Mouse (Mus musculus): ENCODE measurements around the gene Cnot6. TPM values are rescaled to one million over a fixed set of nuclear protein-coding genes. Genes with fewer than 3 reads are reported as not detected.

The Cnot6 gene
- polyA plus RNA-seq, 1 experiment from 2014 or later, result 77.4 TPM

DNA sequence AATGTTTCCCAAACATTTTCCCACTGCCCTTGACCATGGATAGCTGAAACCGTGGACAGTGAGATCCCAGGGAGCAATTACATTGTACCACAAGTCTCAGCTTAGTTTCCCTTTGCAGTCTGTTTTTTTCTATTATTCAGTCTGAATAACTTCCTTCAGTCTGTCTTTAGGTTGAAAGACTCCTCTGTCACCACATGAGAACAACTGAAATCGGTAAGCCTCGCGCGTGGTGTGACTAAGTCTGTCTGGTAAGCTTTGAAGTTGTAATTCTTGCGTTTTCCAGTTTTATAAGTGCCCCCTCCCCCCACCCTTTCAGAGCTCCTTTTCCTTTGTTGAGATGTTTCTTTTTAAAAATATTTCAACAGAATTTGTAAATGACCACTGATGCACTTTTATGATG lies 10.2 kb upstream of the Cnot6 start:
- Histone ChIP-seq H3K4me1 (ENCODE audit: control insufficient read depth, insufficient read depth, low read length) (no peaks in the 10 kb centered on the region), H3K36me3 (ENCODE audit: control insufficient read depth, insufficient read depth, low read length) (no peaks in the 10 kb centered on the region), H3K27ac (ENCODE audit: low read depth, low read length) (no peak overlapping the region), H3K27me3 (ENCODE audit: control insufficient read depth, insufficient read depth, low read length) (no peaks in the 10 kb centered on the region), H3K4me3 (ENCODE audit: low read length) (no peak overlapping the region), H3K4me2 (replicated peaks; ENCODE audit: low read depth, low read length) (no peak overlapping the region), H3K9me3 (ENCODE audit: control insufficient read depth, low read length) (no peaks in the 10 kb centered on the region), H3K9ac (ENCODE audit: low read depth, low read length) (no peak overlapping the region)
- no peak for ATAC-seq (ENCODE audit: low FRiP score, low TSS enrichment)
- WGBS, result 86% methylated on average over 6 of the region's 6 CpGs

DNA sequence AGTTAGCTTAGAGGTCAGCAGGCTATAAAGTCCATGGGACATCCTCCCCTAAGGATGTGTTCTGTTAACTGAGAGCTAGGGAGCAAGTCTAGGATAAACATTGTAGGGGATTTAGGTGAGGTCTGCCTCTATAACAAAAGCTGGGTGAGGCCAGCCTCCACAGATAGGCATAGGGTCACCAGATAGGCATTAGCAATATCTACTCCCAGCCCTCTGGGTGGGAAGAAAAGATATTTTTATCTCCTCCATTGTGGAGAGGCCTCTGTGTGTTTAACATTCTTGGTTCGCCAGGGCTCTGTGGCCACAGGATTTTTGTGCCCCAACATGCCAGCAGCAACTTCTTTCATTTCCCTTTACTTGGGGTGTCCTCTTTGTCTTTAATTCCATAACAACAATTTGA lies 8.8 kb upstream of the Cnot6 start:
- Histone ChIP-seq H3K27me3 (ENCODE audit: control insufficient read depth, insufficient read depth, low read length) (no peaks in the 10 kb centered on the region), H3K4me3 (ENCODE audit: low read length) (no peak overlapping the region), H3K4me1 (ENCODE audit: control insufficient read depth, insufficient read depth, low read length) (no peaks in the 10 kb centered on the region), H3K27ac (ENCODE audit: low read depth, low read length) (no peak overlapping the region), H3K36me3 (ENCODE audit: control insufficient read depth, insufficient read depth, low read length) (no peaks in the 10 kb centered on the region), H3K9ac (ENCODE audit: low read depth, low read length) (no peak overlapping the region), H3K4me2 (replicated peaks; ENCODE audit: low read depth, low read length) (no peak overlapping the region), H3K9me3 (ENCODE audit: control insufficient read depth, low read length) (no peaks in the 10 kb centered on the region)
- WGBS, result 94% methylated on average over 1 of the region's 1 CpGs
- no peak for ATAC-seq (ENCODE audit: low FRiP score, low TSS enrichment)

DNA sequence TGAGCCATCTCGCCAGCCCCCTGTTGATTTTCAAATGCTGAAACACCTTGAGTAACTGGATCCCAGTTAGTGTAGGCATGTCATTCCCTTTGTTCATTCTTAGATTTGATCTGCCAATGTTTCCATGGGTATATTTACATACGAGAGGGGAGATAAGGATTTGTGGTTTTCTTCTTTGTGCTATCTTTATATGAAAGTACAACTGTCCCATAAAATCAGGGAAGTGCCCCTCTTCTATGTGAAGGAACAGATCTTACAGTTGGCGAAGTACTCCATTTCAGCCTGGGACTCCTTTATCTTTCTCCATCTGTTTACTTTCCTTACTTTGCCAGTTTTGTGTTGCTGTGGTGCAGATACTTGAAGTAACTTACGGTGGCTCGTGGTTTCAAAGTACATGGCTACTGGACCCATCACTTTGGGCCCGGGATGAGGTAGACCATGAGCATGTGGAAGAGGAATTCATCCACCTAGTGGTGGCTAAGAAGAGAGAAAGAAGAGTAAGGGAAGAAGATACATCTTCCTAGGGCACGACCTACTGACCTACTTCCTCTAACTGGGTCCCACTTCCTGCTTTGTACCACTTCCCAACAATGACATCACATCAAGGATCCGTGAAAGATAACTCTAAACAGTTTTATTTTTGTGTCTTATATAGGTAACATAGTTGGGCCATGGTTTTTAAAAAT lies 7.1 kb upstream of the Cnot6 start:
- H3K27ac ChIP-seq (ENCODE audit: low read depth, low read length), result no peak overlapping the region
- H3K4me3 ChIP-seq (ENCODE audit: low read length), result no peak overlapping the region
- H3K9me3 ChIP-seq (ENCODE audit: control insufficient read depth, low read length), result no peaks in the 10 kb centered on the region
- H3K36me3 ChIP-seq (ENCODE audit: control insufficient read depth, insufficient read depth, low read length), result no peaks in the 10 kb centered on the region
- no peaks in the 10 kb centered on the region for H3K4me1 ChIP-seq (ENCODE audit: control insufficient read depth, insufficient read depth, low read length)
- WGBS, result 86% methylated on average over 8 of the region's 8 CpGs
- no peak overlapping the region for H3K9ac ChIP-seq (ENCODE audit: low read depth, low read length)
- ATAC-seq (ENCODE audit: low FRiP score, low TSS enrichment), result no peak
- H3K27me3 ChIP-seq (ENCODE audit: control insufficient read depth, insufficient read depth, low read length), result no peaks in the 10 kb centered on the region
- no peak overlapping the region for H3K4me2 ChIP-seq (replicated peaks; ENCODE audit: low read depth, low read length)

DNA sequence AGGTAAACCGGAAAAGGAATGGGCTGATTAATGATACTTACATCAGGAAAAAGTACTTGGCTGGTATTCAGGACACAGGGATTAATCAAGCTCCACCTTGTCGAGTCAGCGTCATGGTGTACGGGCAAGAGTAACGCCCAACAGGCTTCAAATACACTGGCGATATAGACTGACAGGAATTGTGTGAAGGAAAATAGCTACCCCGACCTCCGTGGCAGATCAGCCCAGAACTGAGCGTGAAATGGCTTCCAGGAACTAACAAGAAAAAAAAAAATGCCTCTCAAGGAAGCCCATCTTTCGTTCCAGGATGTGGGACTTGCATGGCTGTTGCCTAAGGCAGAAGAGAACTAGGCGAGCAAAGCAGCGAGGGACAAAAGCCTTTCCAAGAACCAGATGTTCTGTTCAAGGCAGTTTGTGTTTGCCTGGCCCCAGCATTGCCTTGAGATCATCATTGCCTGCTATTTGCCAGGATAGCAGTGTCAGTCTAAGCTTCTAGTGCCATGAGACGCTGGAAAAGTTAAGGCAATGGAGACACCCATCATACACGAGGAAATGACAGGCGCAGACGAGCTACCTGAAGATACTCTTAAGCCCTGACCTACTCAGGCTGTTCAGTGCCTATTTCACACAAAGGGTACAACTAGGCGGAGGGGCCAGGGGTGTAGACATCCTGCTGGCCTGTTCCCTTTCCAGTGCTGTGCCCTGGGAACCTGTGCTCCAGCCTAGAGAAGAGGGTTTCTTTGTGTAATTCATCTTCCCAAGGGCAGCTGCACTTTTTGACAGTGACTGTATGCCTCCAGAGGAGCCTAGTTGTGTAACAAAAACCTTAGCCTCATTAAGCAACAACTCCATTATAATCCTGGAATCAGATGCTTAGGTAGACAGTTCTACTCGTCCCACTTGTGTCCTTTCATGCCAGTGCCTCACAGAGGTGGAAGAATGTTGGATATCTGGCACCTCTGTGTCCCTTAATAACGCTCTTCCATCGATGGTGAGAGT lies 1.1 kb upstream of the Cnot6 start:
- ATAC-seq (ENCODE audit: low FRiP score, low TSS enrichment), result peak; percentile 20
- Histone ChIP-seq H3K4me3 (ENCODE audit: low read length) (peak overlapping the region; percentile 99), H3K27me3 (ENCODE audit: control insufficient read depth, insufficient read depth, low read length) (no peaks in the 10 kb centered on the region), H3K9me3 (ENCODE audit: control insufficient read depth, low read length) (no peaks in the 10 kb centered on the region), H3K4me2 (replicated peaks; ENCODE audit: low read depth, low read length) (peak overlapping the region; percentile 81), H3K4me1 (ENCODE audit: control insufficient read depth, insufficient read depth, low read length) (peaks cover 19% of the 10 kb centered on the region), H3K36me3 (ENCODE audit: control insufficient read depth, insufficient read depth, low read length) (no peaks in the 10 kb centered on the region; the same call in 1 of the 2 replicates), H3K9ac (ENCODE audit: low read depth, low read length) (peak overlapping the region; percentile 99), H3K27ac (ENCODE audit: low read depth, low read length) (peak overlapping the region; percentile 94)
- 30% methylated on average over 20 of the region's 20 CpGs for WGBS

DNA sequence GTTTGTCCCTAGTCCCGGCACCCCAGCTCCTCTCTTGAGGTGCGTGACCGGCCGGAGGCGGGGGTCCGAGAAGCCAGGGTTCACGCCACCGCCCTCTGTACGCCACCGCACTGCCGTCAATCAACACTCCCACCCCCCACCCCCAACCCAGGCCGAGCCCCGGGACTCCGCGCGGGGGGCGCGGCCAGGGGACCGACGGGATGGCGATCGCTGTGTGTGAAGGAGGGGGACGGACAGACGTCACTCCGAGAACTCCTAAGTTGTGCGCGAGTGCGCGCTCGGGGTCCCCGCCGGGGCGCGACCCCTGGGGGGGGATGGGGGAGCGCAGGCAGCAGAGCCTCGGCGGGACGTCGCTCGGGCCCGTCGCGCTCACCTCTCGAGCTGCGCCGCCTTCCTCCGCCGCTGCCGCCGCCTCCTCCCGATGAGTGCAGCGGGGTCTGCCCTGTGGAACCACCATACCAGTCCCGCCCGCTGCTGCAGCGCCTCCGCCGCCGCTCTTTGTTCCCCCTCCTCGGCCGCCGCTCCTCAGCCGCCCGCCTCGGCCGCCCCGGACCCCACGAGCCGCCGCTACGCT lies 455 bp downstream of the Cnot6 start:
- peak overlapping the region; percentile 99 for H3K4me3 ChIP-seq (ENCODE audit: low read length)
- peak; percentile 58 for ATAC-seq (ENCODE audit: low FRiP score, low TSS enrichment)
- under 1% methylated on average over 35 of the region's 70 CpGs for WGBS
- H3K4me1 ChIP-seq (ENCODE audit: control insufficient read depth, insufficient read depth, low read length), result peaks cover 19% of the 10 kb centered on the region
- H3K36me3 ChIP-seq (ENCODE audit: control insufficient read depth, insufficient read depth, low read length), result peaks cover 4% of the 10 kb centered on the region; the same call in 1 of the 2 replicates
- peak overlapping the region; percentile 81 for H3K4me2 ChIP-seq (replicated peaks; ENCODE audit: low read depth, low read length)
- H3K27me3 ChIP-seq (ENCODE audit: control insufficient read depth, insufficient read depth, low read length), result no peaks in the 10 kb centered on the region
- H3K9ac ChIP-seq (ENCODE audit: low read depth, low read length), result peak overlapping the region; percentile 99
- no peaks in the 10 kb centered on the region for H3K9me3 ChIP-seq (ENCODE audit: control insufficient read depth, low read length)
- H3K27ac ChIP-seq (ENCODE audit: low read depth, low read length), result peak overlapping the region; percentile 94

DNA sequence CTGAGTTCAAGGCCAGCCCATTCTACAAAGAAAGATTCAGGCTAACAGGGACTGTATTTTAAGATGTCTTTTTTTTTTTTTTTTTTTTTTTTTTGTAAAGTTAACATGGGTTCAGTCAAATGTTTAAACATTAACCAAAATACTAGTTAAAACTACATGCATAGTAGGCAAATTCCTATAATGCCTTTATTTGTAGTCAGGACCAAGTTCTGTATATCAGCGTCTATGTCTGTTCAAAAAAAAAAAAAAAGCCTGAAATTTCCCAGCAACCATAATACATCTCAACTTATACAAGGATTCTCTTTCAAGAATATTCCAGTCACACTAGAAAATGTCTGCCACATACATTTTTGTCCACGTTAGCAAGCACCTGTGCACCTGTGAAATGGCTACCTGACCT lies 1.9 kb downstream of the Cnot6 start:
- Histone ChIP-seq H3K36me3 (ENCODE audit: control insufficient read depth, insufficient read depth, low read length) (peaks cover 15% of the 10 kb centered on the region; the same call in 1 of the 2 replicates), H3K27me3 (ENCODE audit: control insufficient read depth, insufficient read depth, low read length) (no peaks in the 10 kb centered on the region), H3K27ac (ENCODE audit: low read depth, low read length) (no peak overlapping the region), H3K4me1 (ENCODE audit: control insufficient read depth, insufficient read depth, low read length) (peaks cover 19% of the 10 kb centered on the region), H3K9me3 (ENCODE audit: control insufficient read depth, low read length) (no peaks in the 10 kb centered on the region), H3K9ac (ENCODE audit: low read depth, low read length) (no peak overlapping the region), H3K4me3 (ENCODE audit: low read length) (peak overlapping the region; percentile 99), H3K4me2 (replicated peaks; ENCODE audit: low read depth, low read length) (peak overlapping the region; percentile 81)
- WGBS, result 74% methylated on average over 2 of the region's 2 CpGs
- no peak for ATAC-seq (ENCODE audit: low FRiP score, low TSS enrichment)

DNA sequence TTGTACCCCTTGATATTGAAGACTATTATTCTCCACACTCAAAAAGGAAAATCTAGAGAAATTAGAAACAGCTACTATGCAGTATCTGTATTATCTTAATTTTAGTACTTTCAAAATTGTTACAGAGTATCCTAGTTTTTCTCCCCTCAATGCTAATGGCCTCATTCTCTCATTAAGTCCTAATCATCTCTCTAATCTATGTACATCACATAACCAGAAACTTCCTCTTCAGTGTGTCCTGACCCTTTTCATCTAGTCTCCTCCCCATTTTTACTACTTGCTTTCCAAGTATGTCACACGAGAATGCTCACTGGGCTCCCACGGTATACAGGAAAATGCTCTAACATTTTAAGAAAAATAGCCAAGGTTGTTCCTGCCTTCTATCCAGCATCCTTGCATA lies 4.7 kb downstream of the Cnot6 start:
- Histone ChIP-seq H3K4me3 (ENCODE audit: low read length) (no peak overlapping the region), H3K27me3 (ENCODE audit: control insufficient read depth, insufficient read depth, low read length) (no peaks in the 10 kb centered on the region), H3K9ac (ENCODE audit: low read depth, low read length) (no peak overlapping the region), H3K4me2 (replicated peaks; ENCODE audit: low read depth, low read length) (no peak overlapping the region), H3K36me3 (ENCODE audit: control insufficient read depth, insufficient read depth, low read length) (peaks cover 25% of the 10 kb centered on the region; the same call in 1 of the 2 replicates), H3K27ac (ENCODE audit: low read depth, low read length) (no peak overlapping the region), H3K9me3 (ENCODE audit: control insufficient read depth, low read length) (no peaks in the 10 kb centered on the region), H3K4me1 (ENCODE audit: control insufficient read depth, insufficient read depth, low read length) (peaks cover 11% of the 10 kb centered on the region; the same call in 1 of the 2 replicates)
- no peak for ATAC-seq (ENCODE audit: low FRiP score, low TSS enrichment)
- 71% methylated on average over 2 of the region's 2 CpGs for WGBS

DNA sequence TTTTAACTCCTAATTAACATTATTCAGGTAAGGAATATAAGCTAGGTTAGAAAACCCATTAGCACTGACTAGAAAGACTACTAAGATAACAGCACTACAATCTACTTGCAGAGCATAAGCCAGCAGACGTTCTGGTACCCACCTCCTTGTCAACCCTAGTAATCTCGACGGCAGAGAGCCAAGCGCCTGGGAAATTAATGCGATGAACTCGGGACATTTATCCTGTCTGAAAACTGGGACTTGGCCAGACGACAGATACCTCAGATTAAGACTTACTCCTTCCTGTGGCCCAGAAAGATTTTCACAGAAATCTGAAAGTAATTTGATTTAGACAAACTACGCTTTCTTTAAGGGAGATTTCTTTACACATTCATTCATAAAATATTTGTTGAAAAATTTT lies 7.7 kb downstream of the Cnot6 start:
- no peak for ATAC-seq (ENCODE audit: low FRiP score, low TSS enrichment)

More for the DNA sequence above, 7.7 kb downstream of the Cnot6 start:
- Histone ChIP-seq H3K9ac (ENCODE audit: low read depth, low read length) (no peak overlapping the region), H3K27me3 (ENCODE audit: control insufficient read depth, insufficient read depth, low read length) (no peaks in the 10 kb centered on the region), H3K4me3 (ENCODE audit: low read length) (no peak overlapping the region), H3K4me2 (replicated peaks; ENCODE audit: low read depth, low read length) (no peak overlapping the region), H3K4me1 (ENCODE audit: control insufficient read depth, insufficient read depth, low read length) (no peaks in the 10 kb centered on the region), H3K27ac (ENCODE audit: low read depth, low read length) (no peak overlapping the region), H3K9me3 (ENCODE audit: control insufficient read depth, low read length) (no peaks in the 10 kb centered on the region), H3K36me3 (ENCODE audit: control insufficient read depth, insufficient read depth, low read length) (peaks cover 43% of the 10 kb centered on the region)
- 89% methylated on average over 8 of the region's 8 CpGs for WGBS

Data from kidney, embryonic 14.5 days (tissue).